Mouse (Mus musculus) CH12.LX (cell line): ENCODE results near the gene Myo1c.

Experiments used
- BHLHE40 ChIP-seq: IDR thresholded peaks from 2 replicates; pipeline ENCODE4 v1.6.1; 2011; ENCODE audit warnings: mild to moderate bottlenecking, low read depth, low read length, improper control_type of control experiment
- CHD2 ChIP-seq: IDR thresholded peaks from 2 replicates; pipeline ENCODE4 v1.6.1; 2011; ENCODE audit warnings: low read length, improper control_type of control experiment
- CTCF ChIP-seq, 2 experiments: IDR thresholded peaks in 1 of 2; conservative IDR thresholded peaks in 1 of 2; 2 replicates each; pipeline ENCODE4 v1.5.1; 2011 to 2012; ENCODE audit warnings: low read depth in 2 of 2, low read length in 2 of 2, improper control_type of control experiment in 1 of 2, inconsistent platforms in 1 of 2, mild to moderate bottlenecking in 1 of 2, moderate library complexity in 1 of 2
- EP300 ChIP-seq: IDR thresholded peaks from 2 replicates; pipeline ENCODE4 v1.6.1; 2011; ENCODE audit warnings: low read length, improper control_type of control experiment
- KAT2A ChIP-seq: IDR thresholded peaks from 2 replicates; pipeline ENCODE4 v1.6.1; 2012; ENCODE audit warnings: low read length, improper control_type of control experiment, inconsistent platforms; ENCODE audit not compliant: insufficient replicate concordance
- MEF2A ChIP-seq: IDR thresholded peaks from 2 replicates; pipeline ENCODE4 v1.6.1; 2014; ENCODE audit warnings: low read depth, mild to moderate bottlenecking, inconsistent platforms, low read length, improper control_type of control experiment, borderline replicate concordance
- POLR2A ChIP-seq: IDR thresholded peaks from 2 replicates; pipeline ENCODE4 v1.6.1; 2011; ENCODE audit warnings: low read depth, mild to moderate bottlenecking, improper control_type of control experiment, low read length
- SMC3 ChIP-seq: IDR thresholded peaks from 2 replicates; pipeline ENCODE4 v1.6.1; 2011; ENCODE audit warnings: low read depth, low read length, improper control_type of control experiment
- TBP ChIP-seq: conservative IDR thresholded peaks from 2 replicates; pipeline ENCODE4 v1.6.1; 2011; ENCODE audit warnings: low read depth, low read length, improper control_type of control experiment
- UBTF ChIP-seq: IDR thresholded peaks from 2 replicates; pipeline ENCODE4 v1.6.1; 2012; ENCODE audit warnings: low read depth, mild to moderate bottlenecking, inconsistent platforms, low read length, improper control_type of control experiment, moderate library complexity
- USF1 ChIP-seq: IDR thresholded peaks from 2 replicates; pipeline ENCODE4 v1.6.1; 2014; ENCODE audit warnings: low read depth, mild to moderate bottlenecking, inconsistent platforms, low read length, improper control_type of control experiment
- ZKSCAN1 ChIP-seq: IDR thresholded peaks from 2 replicates; pipeline ENCODE4 v1.6.1; 2012; ENCODE audit warnings: low read depth, inconsistent platforms, low read length, improper control_type of control experiment, borderline replicate concordance

GRCm38 (mm10) chr11:75608776-75609175 lies 41.5 kb upstream of the Myo1c start:
- TF ChIP-seq KAT2A (no peak), ZKSCAN1 (no peak), CHD2 (no peak), UBTF (no peak), CTCF (conservative IDR thresholded peaks at IDR 0.05 in 1 of 2, IDR thresholded peaks at IDR 0.05 in 1 of 2; ENCODE audit: low read depth in 2 of 2, low read length in 2 of 2) (no peak), USF1 (no peak), EP300 (no peak), POLR2A (no peak), SMC3 (no peak), BHLHE40 (no peak), MEF2A (no peak), TBP (no peak)
